Mouse (Mus musculus): ENCODE results near the gene Arsg. TPM values are rescaled to one million over a fixed set of nuclear protein-coding genes. Genes with fewer than 3 reads are reported as not detected.

Gene Arsg
- total and polyA plus RNA-seq, 3 experiments = 0.79 to 3.3 (median 1.4) TPM

- dilution Hi-C loops (cut with MboI; ENCODE audit: extremely low pct_ligation_motif_present, extremely low pct_unique_long_range_greater_than_20kb, low sequenced_read_pairs) (no loop called here), in situ Hi-C loops (cut with MboI; ENCODE audit: low pct_ligation_motif_present, low pct_unique_long_range_greater_than_20kb, low sequenced_read_pairs) (no loop called here)
- no peak overlapping the region for H3K27ac ChIP-seq (ENCODE audit: insufficient read depth, low read depth)
- no peak overlapping the region for H3K4me3 ChIP-seq (replicated peaks in 1 of 3; ENCODE audit: low read depth in 2 of 3, low read length in 2 of 3, poor library complexity in 1 of 3)
- no peaks in the 10 kb centered on the region for H3K36me3 ChIP-seq (replicated peaks in 1 of 2; ENCODE audit: control insufficient read depth in 1 of 2, insufficient read depth in 1 of 2, low read length in 1 of 2)
- peaks cover 3% of the 10 kb centered on the region for H3K9me3 ChIP-seq (replicated peaks; ENCODE audit: low read length)
- TF ChIP-seq PAX5 (IDR thresholded peaks at IDR 0.05; ENCODE audit: low read length) = no peak
- TF ChIP-seq CHD2 (IDR thresholded peaks at IDR 0.05; ENCODE audit: low read length) = no peak
- TF ChIP-seq POLR2AphosphoS2 (IDR thresholded peaks at IDR 0.05; ENCODE audit: low read depth, low read length) = no peak
- TF ChIP-seq ETS1 (conservative IDR thresholded peaks at IDR 0.05; ENCODE audit: low read depth, low read length) = no peak
- no peak for TF ChIP-seq E2F4 (IDR thresholded peaks at IDR 0.05; ENCODE audit: insufficient replicate concordance, low read depth, low read length)
- no peak for TF ChIP-seq GABPA (IDR thresholded peaks at IDR 0.05; ENCODE audit: insufficient replicate concordance, low read depth, low read length)
- TF ChIP-seq BHLHE40 (IDR thresholded peaks at IDR 0.05; ENCODE audit: low read depth, low read length) = no peak
- no peak for TF ChIP-seq USF1 (IDR thresholded peaks at IDR 0.05; ENCODE audit: low read depth, low read length)
- TF ChIP-seq JUND (conservative IDR thresholded peaks at IDR 0.05; ENCODE audit: low read depth, low read length) = no peak
- no peak for TF ChIP-seq CHD1 (IDR thresholded peaks at IDR 0.05; ENCODE audit: low read depth, low read length)
- peaks cover 2% of the 10 kb centered on the region for H3K27me3 ChIP-seq (replicated peaks)
- H3K4me1 ChIP-seq (ENCODE audit: control insufficient read depth in 1 of 2, insufficient read depth in 2 of 2) = peaks cover 2 to 10% of the 10 kb centered on the region in 2 experiments; a peak in 3 of 4 replicates
- no peak overlapping the region for H3K9ac ChIP-seq (ENCODE audit: insufficient read depth, low read depth)
- H3K79me2 ChIP-seq (replicated peaks; ENCODE audit: control insufficient read depth, extremely low read depth, insufficient read depth, poor library complexity, severe bottlenecking) = no peaks in the 10 kb centered on the region
- H3K4me2 ChIP-seq (ENCODE audit: insufficient read depth, low read depth, poor library complexity, severe bottlenecking) = no peak overlapping the region
- no peak for DNase-seq (ENCODE audit: extremely low read depth)
Measured at GRCm38 (mm10) chr11:109616352-109616751, 143.2 kb downstream of the Arsg start.

- Histone ChIP-seq H3K4me2 (ENCODE audit: insufficient read depth, low read depth, poor library complexity, severe bottlenecking) (no peak overlapping the region), H3K27ac (ENCODE audit: insufficient read depth, low read depth) (no peak overlapping the region), H3K9ac (ENCODE audit: insufficient read depth, low read depth) (no peak overlapping the region), H3K4me3 (replicated peaks in 1 of 3; ENCODE audit: low read depth in 2 of 3, low read length in 2 of 3, poor library complexity in 1 of 3) (no peak overlapping the region), H3K4me1 (ENCODE audit: control insufficient read depth in 1 of 2, insufficient read depth in 2 of 2) (peaks cover 2 to 9% of the 10 kb centered on the region in 2 experiments; a peak in 3 of 4 replicates), H3K27me3 (replicated peaks) (peaks cover 2% of the 10 kb centered on the region), H3K79me2 (replicated peaks; ENCODE audit: control insufficient read depth, extremely low read depth, insufficient read depth, poor library complexity, severe bottlenecking) (no peaks in the 10 kb centered on the region), H3K9me3 (replicated peaks; ENCODE audit: low read length) (peaks cover 3% of the 10 kb centered on the region), H3K36me3 (replicated peaks in 1 of 2; ENCODE audit: control insufficient read depth in 1 of 2, insufficient read depth in 1 of 2, low read length in 1 of 2) (no peaks in the 10 kb centered on the region)
- in situ Hi-C loops (cut with MboI; ENCODE audit: low pct_ligation_motif_present, low pct_unique_long_range_greater_than_20kb, low sequenced_read_pairs) (no loop called here), dilution Hi-C loops (cut with MboI; ENCODE audit: extremely low pct_ligation_motif_present, extremely low pct_unique_long_range_greater_than_20kb, low sequenced_read_pairs) (no loop called here)
- no peak for DNase-seq (ENCODE audit: extremely low read depth)
- TF ChIP-seq TCF12 (IDR thresholded peaks at IDR 0.05; ENCODE audit: low read depth, low read length) (no peak), CHD1 (IDR thresholded peaks at IDR 0.05; ENCODE audit: low read depth, low read length) (no peak), JUND (conservative IDR thresholded peaks at IDR 0.05; ENCODE audit: low read depth, low read length) (no peak), IRF4 (IDR thresholded peaks at IDR 0.05; ENCODE audit: low read depth, low read length) (no peak), ZNF384 (IDR thresholded peaks at IDR 0.05; ENCODE audit: low read depth, low read length) (no peak), CHD2 (IDR thresholded peaks at IDR 0.05; ENCODE audit: low read length) (no peak), HCFC1 (IDR thresholded peaks at IDR 0.05; ENCODE audit: low read depth, low read length) (no peak), ELF1 (IDR thresholded peaks at IDR 0.05; ENCODE audit: low read depth, low read length) (no peak)
Measured at GRCm38 (mm10) chr11:109616766-109617165, 143.6 kb downstream of the Arsg start.

Measured in CH12.LX (cell line).